19 mouse cellular contexts compared by ENCODE assay signal in the genomic region with DNA sequence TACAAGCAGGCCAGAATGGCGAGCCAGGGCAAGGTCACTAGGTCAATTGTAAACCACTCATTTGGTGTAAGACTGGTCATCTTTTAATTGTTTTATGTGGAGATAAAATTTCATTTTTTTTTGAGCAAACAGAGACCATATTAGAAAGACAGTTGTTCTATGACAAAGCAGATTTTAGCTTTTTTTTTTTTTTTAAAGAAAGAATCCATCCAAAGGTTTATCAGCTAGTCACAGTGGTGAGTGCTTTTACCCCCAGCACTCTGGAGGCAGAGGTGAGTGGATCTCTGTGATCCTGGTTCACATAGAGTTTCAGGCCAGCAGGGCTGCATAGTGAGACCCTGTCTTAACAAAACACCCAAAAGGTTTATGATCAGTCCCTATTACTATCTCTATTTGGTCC. TPM values are rescaled to one million over a fixed set of nuclear protein-coding genes. Genes with fewer than 3 reads are reported as not detected.
DNase-seq lines count a peak whose midpoint lies in the region; ATAC-seq and TF ChIP-seq lines count a peak whose summit lies in the region.
"Had no signal": no experiment of that assay in that cellular context is flagged by ENCODE, and none has a peak within 500 bp of the region (broad histone marks: within the 10 kb centered on the region; RNA-seq: fewer than 3 reads in every experiment).

No protein-coding gene starts in this region.

- H3K27ac ChIP-seq in MEL (ENCODE audit: control insufficient read depth, low read depth, low read length) = no peak overlapping the region; the same call in 1 of the 2 replicates
- no peak overlapping the region for H3K27ac ChIP-seq in kidney, embryonic 14.5 days (ENCODE audit: low read depth, low read length)

- H3K27me3 ChIP-seq in MEL (ENCODE audit: control insufficient read depth in 1 of 2, insufficient read depth in 2 of 2, low read length in 2 of 2) = no peaks in the 10 kb centered on the region
- no peaks in the 10 kb centered on the region for H3K27me3 ChIP-seq in kidney, embryonic 14.5 days (ENCODE audit: control insufficient read depth, insufficient read depth, low read length)
- H3K27me3 ChIP-seq: CH12.LX, Patski had no signal

- H3K9ac ChIP-seq in MEL (ENCODE audit: control insufficient read depth, low read depth, low read length, poor library complexity, severe bottlenecking) = no peak overlapping the region
- H3K9ac ChIP-seq in kidney, embryonic 14.5 days (ENCODE audit: low read depth, low read length) = no peak overlapping the region

- no peaks in the 10 kb centered on the region for H3K79me2 ChIP-seq in MEL (ENCODE audit: control insufficient read depth, insufficient read depth, low read length, poor library complexity)

- no peak for TF ChIP-seq CTCF in MEL (IDR thresholded peaks at IDR 0.05 in 2 of 3, conservative IDR thresholded peaks at IDR 0.05 in 1 of 3; ENCODE audit: control insufficient read depth in 1 of 3, insufficient read depth in 1 of 3, low read depth in 2 of 3, low read length in 3 of 3, poor library complexity in 1 of 3, severe bottlenecking in 1 of 3)

- H3K4me3 ChIP-seq in MEL (ENCODE audit: control insufficient read depth in 1 of 2, insufficient read depth in 1 of 2, low read depth in 2 of 2, low read length in 2 of 2) = no peak overlapping the region
- H3K4me3 ChIP-seq in kidney, embryonic 14.5 days (ENCODE audit: low read length) = no peak overlapping the region

- no peak for TF ChIP-seq RAD21 in MEL (IDR thresholded peaks at IDR 0.05; ENCODE audit: low read depth, low read length)

- H3K4me2 ChIP-seq in kidney, embryonic 14.5 days (replicated peaks; ENCODE audit: low read depth, low read length) = no peak overlapping the region

- no peak for TF ChIP-seq POLR2A in MEL (IDR thresholded peaks at IDR 0.05; ENCODE audit: control insufficient read depth in 1 of 2, insufficient read depth in 1 of 2, low read depth in 1 of 2, low read length in 2 of 2, poor library complexity in 1 of 2)

- 70% methylated on average over 1 of the region's 1 CpGs for WGBS in kidney, embryonic 14.5 days

- TF ChIP-seq EP300 in MEL (IDR thresholded peaks at IDR 0.05; ENCODE audit: low read depth in 1 of 2, low read length in 2 of 2) = peak; percentile 44 to 61; a peak in 3 of 4 replicates

- no peak for ATAC-seq in kidney, embryonic 14.5 days (ENCODE audit: low FRiP score, low TSS enrichment)
- ATAC-seq: activated CD4-positive, CD25-positive, alpha-beta regulatory T cell, adult 4 months; CD4-positive, CD25-positive, alpha-beta regulatory T cell, adult 4 months; Patski had no signal

- DNase-seq in MEL (ENCODE audit: low read depth, low spot score) = peak; percentile 35
- DNase-seq: adrenal gland, adult 2 months; adrenal gland, adult 8-10 months; adrenal gland, postnatal 10 days; adrenal gland, postnatal 14 days; adrenal gland, postnatal 25 days; adrenal gland, postnatal 36 days; B cell, adult 2 months; cerebellum, adult 11 months; cerebellum, adult 11-12 months; cerebellum, adult 18-20 months; cerebellum, adult 2 months; cerebellum, adult 8-10 months had no signal

- peaks cover 12 to 49% of the 10 kb centered on the region in 2 experiments for H3K4me1 ChIP-seq in MEL (ENCODE audit: control insufficient read depth in 1 of 2, insufficient read depth in 2 of 2, low read length in 2 of 2)
- H3K4me1 ChIP-seq in kidney, embryonic 14.5 days (ENCODE audit: control insufficient read depth, insufficient read depth, low read length) = no peaks in the 10 kb centered on the region

- no peaks in the 10 kb centered on the region for H3K9me3 ChIP-seq in MEL (replicated peaks; ENCODE audit: insufficient read depth, low read length)
- no peaks in the 10 kb centered on the region for H3K9me3 ChIP-seq in kidney, embryonic 14.5 days (ENCODE audit: control insufficient read depth, low read length)

- peaks cover 0 to 52% of the 10 kb centered on the region in 2 experiments; a peak in 2 of 4 replicates for H3K36me3 ChIP-seq in MEL (ENCODE audit: control insufficient read depth in 1 of 2, insufficient read depth in 2 of 2, low read length in 2 of 2)
- H3K36me3 ChIP-seq in kidney, embryonic 14.5 days (ENCODE audit: control insufficient read depth, insufficient read depth, low read length) = no peaks in the 10 kb centered on the region
- H3K36me3 ChIP-seq: G1E had no signal

TF ChIP-seq in MEL, 35 proteins besides CTCF, POLR2A, EP300 and RAD21:
- TF ChIP-seq ELF1 (IDR thresholded peaks at IDR 0.05; ENCODE audit: low read depth, low read length) = no peak
- TF ChIP-seq TCF12 (IDR thresholded peaks at IDR 0.05; ENCODE audit: low read depth, low read length) = peak; percentile 43; the same call in 1 of the 2 replicates
- TF ChIP-seq MYB (IDR thresholded peaks at IDR 0.05; ENCODE audit: low read depth, low read length) = 0 out of 2 replicates have a peak, but pooled peaks have one; percentile 7
- peak; percentile 47 for TF ChIP-seq GATA1 (IDR thresholded peaks at IDR 0.05; ENCODE audit: low read depth, low read length)
- peak; percentile 88 for TF ChIP-seq ZNF384 (IDR thresholded peaks at IDR 0.05; ENCODE audit: low read depth, low read length)

RNA-seq across cellular contexts. Expression of a gene that starts 31.2 kb away (rescaled TPM):
- 0.07 and 0.08 TPM in 2 replicates for total RNA-seq in MEL (2012; rRNA removed)
- polyA plus RNA-seq in MEL (2012; ENCODE audit: insufficient read depth in 1 of 2, insufficient read length in 2 of 2, low read depth in 1 of 2, low replicate concordance in 2 of 2, missing spikeins in 1 of 2) = under 1 TPM in 1 of 2 experiments, not detected in 1; 0.10 TPM
- 0.66 and 0.79 TPM in 2 replicates for polyA plus RNA-seq in kidney, embryonic 14.5 days (2014; fragmentation: Nextera tagmentation; extraction: Ambion mirVana)
- polyA plus RNA-seq: activated CD4-positive, CD25-positive, alpha-beta regulatory T cell, adult 4 months; adrenal gland, adult 2 months; CD4-positive, CD25-positive, alpha-beta regulatory T cell, adult 4 months; G1E had no signal
